Mouse (Mus musculus): ENCODE measurements around the gene Exosc3. TPM values are rescaled to one million over a fixed set of nuclear protein-coding genes. Genes with fewer than 3 reads are reported as not detected.
"Not testable (repeated sequence)": the region's sequence is repeated elsewhere in the genome, so short reads cannot be mapped to it uniquely, and the experiment has no call there.

Gene Exosc3
- total RNA-seq (2022): 10 to 100 TPM; 13.5 to 17.8 (median 15.3) TPM

- DNase-seq (ENCODE audit: low spot score): peak; percentile 22
Measured at GRCm38 (mm10) chr4:45342286-45343155, at the start of gene Exosc3. TSS of gene Exosc3 (minus strand) at chr4:45342732.

GRCm38 (mm10) chr4:45392099-45392498, 49.6 kb upstream of the Exosc3 start:
- no peak for DNase-seq (ENCODE audit: low spot score)

- DNase-seq (ENCODE audit: low spot score): not testable (repeated sequence)
Measured at GRCm38 (mm10) chr4:45387296-45387695, 44.8 kb upstream of the Exosc3 start.

GRCm38 (mm10) chr4:45382133-45382532, 39.6 kb upstream of the Exosc3 start:
- not testable (repeated sequence) for DNase-seq (ENCODE audit: low spot score)

GRCm38 (mm10) chr4:45380903-45381580, 38.5 kb upstream of the Exosc3 start:
- DNase-seq (ENCODE audit: low spot score): not testable (repeated sequence)

- peak; percentile 33 for DNase-seq (ENCODE audit: low spot score)
Measured at GRCm38 (mm10) chr4:45376573-45376972, 34.0 kb upstream of the Exosc3 start.

- no peak for DNase-seq (ENCODE audit: low spot score)
Measured at GRCm38 (mm10) chr4:45374879-45375278, 32.3 kb upstream of the Exosc3 start.

- DNase-seq (ENCODE audit: low spot score): no peak
Measured at GRCm38 (mm10) chr4:45371261-45371660, 28.7 kb upstream of the Exosc3 start.

GRCm38 (mm10) chr4:45356653-45357052, 14.1 kb upstream of the Exosc3 start:
- no peak for DNase-seq (ENCODE audit: low spot score)

- DNase-seq (ENCODE audit: low spot score): peak; percentile 93
Measured at GRCm38 (mm10) chr4:45341669-45342249, 773 bp downstream of the Exosc3 start, which contains the start of gene Dcaf10. TSS of gene Dcaf10 (plus strand) at chr4:45342101.

GRCm38 (mm10) chr4:45341226-45341625, 1.3 kb downstream of the Exosc3 start:
- no peak for DNase-seq (ENCODE audit: low spot score)

- DNase-seq (ENCODE audit: low spot score): no peak
Measured at GRCm38 (mm10) chr4:45332466-45332865, 10.1 kb downstream of the Exosc3 start.

GRCm38 (mm10) chr4:45331139-45331538, 11.4 kb downstream of the Exosc3 start:
- no peak for DNase-seq (ENCODE audit: low spot score)

GRCm38 (mm10) chr4:45320159-45320816, 22.2 kb downstream of the Exosc3 start:
- DNase-seq (ENCODE audit: low spot score): peak; percentile 86

- no peak for DNase-seq (ENCODE audit: low spot score)
Measured at GRCm38 (mm10) chr4:45311056-45311455, 31.5 kb downstream of the Exosc3 start.

GRCm38 (mm10) chr4:45308606-45309005, 33.9 kb downstream of the Exosc3 start:
- DNase-seq (ENCODE audit: low spot score): no peak

- DNase-seq (ENCODE audit: low spot score): no peak
Measured at GRCm38 (mm10) chr4:45308046-45308445, 34.5 kb downstream of the Exosc3 start.

GRCm38 (mm10) chr4:45305536-45305935, 37.0 kb downstream of the Exosc3 start:
- no peak for DNase-seq (ENCODE audit: low spot score)

GRCm38 (mm10) chr4:45296662-45297564, 45.6 kb downstream of the Exosc3 start, which contains the start of gene Trmt10b:
TSS of gene Trmt10b (plus strand) at chr4:45297127.
- DNase-seq (ENCODE audit: low spot score): peak; percentile 70

- no peak for DNase-seq (ENCODE audit: low spot score)
Measured at GRCm38 (mm10) chr4:45287906-45288305, 54.6 kb downstream of the Exosc3 start.

- DNase-seq (ENCODE audit: low spot score): no peak
Measured at GRCm38 (mm10) chr4:45286318-45286717, 56.2 kb downstream of the Exosc3 start.
